Mouse (Mus musculus) right cerebral cortex, postnatal 25 days (tissue): Measurements from ENCODE around the gene Tppp.
"Not testable (repeated sequence)": the region's sequence is repeated elsewhere in the genome, so short reads cannot be mapped to it uniquely, and the experiment has no call there.

ENCODE experiments used
- DNase-seq: peaks from one replicate; pipeline ENCODE4 v3.0.0; 2022

Tppp gene

GRCm38 (mm10) chr13:74026215-74026614 is 17.0 kb downstream of the Tppp start:
- no peak for DNase-seq

GRCm38 (mm10) chr13:74028116-74028515 is 18.9 kb downstream of the Tppp start:
- no peak for DNase-seq

- DNase-seq: no peak
Measured at GRCm38 (mm10) chr13:74029013-74029412, 19.8 kb downstream of the Tppp start.

- no peak for DNase-seq
Measured at GRCm38 (mm10) chr13:74030691-74031090, 21.5 kb downstream of the Tppp start.

GRCm38 (mm10) chr13:74031133-74031532 is 21.9 kb downstream of the Tppp start:
- DNase-seq: no peak

- DNase-seq: no peak
Measured at GRCm38 (mm10) chr13:74034756-74035155, 25.5 kb downstream of the Tppp start.

GRCm38 (mm10) chr13:74035776-74036175 is 26.6 kb downstream of the Tppp start:
- DNase-seq: no peak

GRCm38 (mm10) chr13:74039926-74040325 is 30.7 kb downstream of the Tppp start:
- DNase-seq: no peak

- no peak for DNase-seq
Measured at GRCm38 (mm10) chr13:74056194-74056593, 47.0 kb downstream of the Tppp start.

GRCm38 (mm10) chr13:74058081-74058480 is 48.9 kb downstream of the Tppp start:
- no peak for DNase-seq

- DNase-seq: peak; percentile 85
Measured at GRCm38 (mm10) chr13:74061613-74062377, 52.6 kb downstream of the Tppp start, which contains the start of gene Cep72. Gene Cep72, minus strand, starts transcription at chr13:74062299.

GRCm38 (mm10) chr13:74062378-74063128 is 53.3 kb downstream of the Tppp start:
- DNase-seq: no peak

- DNase-seq: no peak
Measured at GRCm38 (mm10) chr13:74063340-74064050, 54.3 kb downstream of the Tppp start.

- DNase-seq: no peak
Measured at GRCm38 (mm10) chr13:74066576-74066975, 57.4 kb downstream of the Tppp start.

GRCm38 (mm10) chr13:74071244-74071643 is 62.0 kb downstream of the Tppp start:
- not testable (repeated sequence) for DNase-seq

- DNase-seq: no peak
Measured at GRCm38 (mm10) chr13:74071714-74072113, 62.5 kb downstream of the Tppp start.

GRCm38 (mm10) chr13:74073369-74073768 is 64.2 kb downstream of the Tppp start:
- no peak for DNase-seq
